Mouse (Mus musculus) gastrocnemius, postnatal 36 days (tissue): Measurements from ENCODE around the gene Cdkal1. TPM values are rescaled to one million over a fixed set of nuclear protein-coding genes. Genes with fewer than 3 reads are reported as not detected.

Source experiments
- DNase-seq, 2 experiments: peaks; one replicate each; pipeline ENCODE4 v3.0.0; 2022
- intact Hi-C: fragments of 180-260 bp; cut with DNase I; formaldehyde crosslinking; loops from one replicate; pipeline ENCODE4 v1.15.1; 2025
- total RNA-seq, 2 experiments: library from RNA; stranded (reverse); gene quantifications; 2 replicates each; pipeline ENCODE4 v1.2.3; 2021

The Cdkal1 gene
- total RNA-seq, 2 experiments from 2014 or later, result 29.1 to 31.3 TPM

DNA sequence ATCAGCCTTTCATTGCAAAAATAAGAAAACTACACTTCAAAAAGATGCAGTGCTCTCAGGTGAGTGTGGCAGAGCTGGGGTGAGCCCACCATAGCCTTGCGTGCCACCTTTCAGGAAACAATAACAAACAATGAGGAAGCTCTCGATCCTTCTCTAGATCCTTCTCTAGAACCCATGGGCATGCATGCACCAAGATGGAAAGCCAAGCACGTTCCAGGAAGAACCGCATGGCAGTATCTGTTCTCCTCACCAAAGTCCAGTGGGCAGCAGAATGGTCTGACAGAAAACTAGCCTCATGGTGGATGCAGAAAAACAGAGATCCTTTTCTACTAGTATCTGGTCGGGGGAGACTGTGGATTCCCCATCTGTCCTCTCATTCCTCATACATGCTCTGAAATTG lies 134.3 kb downstream of the Cdkal1 start:
- no peak for DNase-seq
- intact Hi-C loops, result no loop called here

DNA sequence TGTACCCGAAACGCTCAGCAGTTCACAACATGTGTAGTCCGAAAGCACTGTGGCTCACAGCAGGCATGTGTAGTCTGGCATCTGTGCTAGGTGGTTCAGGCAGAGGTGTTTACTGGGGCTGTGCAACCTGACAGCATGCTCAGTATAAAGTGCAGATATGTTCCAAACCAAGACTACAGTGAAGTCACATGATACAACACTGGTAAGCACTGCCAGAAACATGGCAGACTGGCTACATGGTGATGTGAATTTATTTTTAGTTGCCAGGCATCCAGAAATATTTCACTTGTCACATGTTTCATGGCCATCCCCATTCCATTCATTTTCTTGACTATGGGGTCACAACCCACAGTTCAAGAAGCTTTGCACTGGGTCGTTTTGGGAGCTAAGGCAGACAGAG lies 138.9 kb downstream of the Cdkal1 start:
- no peak for DNase-seq

GRCm38 (mm10) chr13:29715241-29715841 lies 140.1 kb downstream of the Cdkal1 start:
- intact Hi-C loops, result no loop called here
- no peak for DNase-seq

More for the DNA sequence above, 138.9 kb downstream of the Cdkal1 start:
- intact Hi-C loops, result no loop called here

GRCm38 (mm10) chr13:29707620-29708019 lies 147.9 kb downstream of the Cdkal1 start:
- DNase-seq, result no peak
- intact Hi-C loops, result no loop called here

DNA sequence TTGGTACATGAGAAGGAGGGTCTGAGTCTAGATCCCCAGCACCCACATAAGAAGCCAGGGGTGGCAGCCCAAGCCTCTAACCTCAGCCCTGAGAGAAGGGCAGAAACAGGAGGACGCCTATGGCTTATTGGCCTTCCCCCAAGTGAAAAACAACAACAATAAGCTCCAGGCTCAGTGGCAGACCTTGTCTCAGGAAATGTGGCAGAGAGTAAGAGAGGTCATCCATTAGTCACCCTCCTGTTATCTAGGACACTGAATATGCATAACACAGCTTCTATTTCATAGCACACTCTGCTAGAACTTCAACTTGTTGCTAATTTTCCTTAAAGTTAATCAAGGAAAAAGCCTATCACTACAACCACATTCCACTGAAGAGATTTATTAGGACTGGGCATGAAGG lies 154.1 kb downstream of the Cdkal1 start:
- intact Hi-C loops, result no loop called here
- DNase-seq, result no peak

- DNase-seq, result no peak
- intact Hi-C loops, result no loop called here
Observed at GRCm38 (mm10) chr13:29699896-29700295, 155.6 kb downstream of the Cdkal1 start.

- intact Hi-C loops, result no loop called here
- no peak for DNase-seq
Observed at GRCm38 (mm10) chr13:29698307-29698985, 157.0 kb downstream of the Cdkal1 start.

- intact Hi-C loops, result no loop called here
- no peak for DNase-seq
Observed at GRCm38 (mm10) chr13:29697230-29697629, 158.2 kb downstream of the Cdkal1 start.

- intact Hi-C loops, result no loop called here
Observed at GRCm38 (mm10) chr13:29690734-29691133, 164.7 kb downstream of the Cdkal1 start.

DNA sequence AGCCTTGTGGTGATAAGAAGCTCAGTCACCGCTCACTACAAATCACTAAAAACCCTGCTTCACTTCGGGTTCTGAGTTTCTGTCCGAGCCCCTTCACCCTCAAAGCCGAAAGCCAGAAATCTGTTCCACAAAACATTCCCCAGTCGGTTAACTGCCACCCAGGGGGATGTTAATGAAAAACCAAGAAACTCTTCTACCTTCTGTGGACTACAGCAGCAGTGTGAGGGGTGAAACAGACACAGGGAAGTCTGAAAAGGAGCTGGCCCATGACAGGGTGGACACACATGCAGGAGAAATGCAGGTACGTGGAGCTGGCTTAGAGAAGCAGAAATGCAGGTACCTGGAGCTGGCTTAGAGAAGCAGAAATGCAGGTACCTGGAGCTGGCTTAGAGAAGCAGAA lies 166.6 kb downstream of the Cdkal1 start:
- DNase-seq, result no peak
- intact Hi-C loops, result no loop called here

More at GRCm38 (mm10) chr13:29690734-29691133, 164.7 kb downstream of the Cdkal1 start:
- DNase-seq, result no peak

DNA sequence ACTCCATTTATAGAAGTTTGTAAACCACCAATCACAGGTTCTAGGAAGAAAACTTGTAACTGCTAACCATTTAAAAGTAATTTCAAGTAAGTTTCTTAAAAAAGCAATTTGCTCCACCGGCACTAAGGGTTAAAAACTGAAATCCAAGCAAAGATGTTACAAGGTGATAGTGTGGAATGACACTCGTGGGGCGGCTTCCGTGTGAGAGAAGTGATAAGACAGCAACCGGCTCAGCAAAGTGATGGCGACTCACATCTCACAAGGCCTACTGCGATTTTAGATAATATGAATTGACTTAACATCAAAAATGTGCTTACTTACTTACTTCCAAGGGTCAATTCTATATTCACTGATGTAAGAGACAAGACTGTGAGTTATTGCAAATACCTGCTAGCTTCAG lies 167.6 kb downstream of the Cdkal1 start:
- intact Hi-C loops, result no loop called here
- DNase-seq, result no peak

- intact Hi-C loops, result no loop called here
- DNase-seq, result no peak
Observed at GRCm38 (mm10) chr13:29679479-29680186, 175.8 kb downstream of the Cdkal1 start.

DNA sequence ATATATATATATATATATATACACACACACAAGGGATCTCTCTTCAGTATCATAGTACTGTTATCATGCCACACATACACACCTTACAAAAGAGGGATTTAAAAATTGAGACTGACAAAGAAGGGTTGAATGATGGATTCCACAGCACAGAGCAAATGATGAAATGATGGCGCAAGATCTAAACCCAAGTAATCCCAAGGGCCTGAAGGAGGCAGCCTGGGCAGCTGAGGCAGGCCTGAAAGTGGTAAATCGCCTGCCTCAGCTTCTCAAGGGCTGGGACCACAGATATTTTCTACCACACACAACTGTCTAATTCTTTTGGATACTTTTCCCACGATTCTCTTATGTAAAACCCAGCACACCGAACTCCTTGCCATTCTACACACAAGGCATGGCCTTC lies 177.9 kb downstream of the Cdkal1 start:
- DNase-seq, result no peak
- intact Hi-C loops, result no loop called here

DNA sequence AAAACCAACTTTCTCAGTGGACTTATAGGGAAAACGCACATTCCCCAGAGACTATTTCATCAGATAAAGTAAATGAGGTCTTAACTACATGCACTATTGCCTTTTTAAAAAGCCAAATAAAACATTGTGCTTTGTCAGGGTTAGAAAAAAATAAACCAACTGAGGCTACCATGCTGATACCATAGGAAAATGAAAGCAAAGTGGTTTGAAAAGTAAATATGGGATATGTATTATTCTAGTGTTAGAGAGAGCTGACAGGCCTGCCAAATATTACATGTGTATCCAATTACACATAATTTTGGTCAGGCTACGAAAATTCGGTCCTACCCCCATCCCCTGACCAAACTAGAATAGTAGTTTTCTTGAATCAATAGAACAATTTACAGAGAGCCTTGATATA lies 184.8 kb downstream of the Cdkal1 start:
- no peak for DNase-seq
- intact Hi-C loops, result no loop called here

- DNase-seq, result no peak
- intact Hi-C loops, result no loop called here
Observed at GRCm38 (mm10) chr13:29663908-29664307, 191.6 kb downstream of the Cdkal1 start.

DNA sequence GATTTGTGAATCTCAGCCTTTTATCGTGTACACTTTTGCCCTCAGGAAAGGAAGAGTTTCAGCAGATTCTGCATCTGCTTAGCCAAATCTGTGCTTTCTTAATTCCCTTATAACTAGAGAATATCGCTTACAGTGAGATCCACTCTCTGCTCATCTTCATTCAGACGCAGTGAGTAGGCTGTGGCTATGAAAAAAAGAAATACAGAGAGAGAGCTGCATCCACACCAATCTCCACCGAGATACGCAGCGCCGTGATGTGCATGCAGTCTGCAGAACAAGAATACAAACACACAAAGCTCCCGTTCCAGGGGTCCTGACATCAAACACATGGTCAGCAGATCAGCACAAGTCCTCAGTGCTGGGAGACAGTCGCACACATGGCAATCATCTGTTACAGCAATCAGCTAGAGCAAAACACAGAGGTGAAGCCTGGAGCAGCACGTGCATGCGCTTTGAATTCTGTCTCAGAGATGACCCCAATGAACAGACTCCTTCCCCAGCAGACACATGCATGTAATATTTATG lies 199.6 kb downstream of the Cdkal1 start:
- DNase-seq, result no peak
- intact Hi-C loops, result no loop called here

GRCm38 (mm10) chr13:29653407-29653806 lies 202.1 kb downstream of the Cdkal1 start:
- intact Hi-C loops, result no loop called here
- no peak for DNase-seq

GRCm38 (mm10) chr13:29652791-29653190 lies 202.7 kb downstream of the Cdkal1 start:
- DNase-seq, result no peak
- intact Hi-C loops, result no loop called here

- no peak for DNase-seq
- intact Hi-C loops, result no loop called here
Observed at GRCm38 (mm10) chr13:29650576-29651236, 204.8 kb downstream of the Cdkal1 start.

DNA sequence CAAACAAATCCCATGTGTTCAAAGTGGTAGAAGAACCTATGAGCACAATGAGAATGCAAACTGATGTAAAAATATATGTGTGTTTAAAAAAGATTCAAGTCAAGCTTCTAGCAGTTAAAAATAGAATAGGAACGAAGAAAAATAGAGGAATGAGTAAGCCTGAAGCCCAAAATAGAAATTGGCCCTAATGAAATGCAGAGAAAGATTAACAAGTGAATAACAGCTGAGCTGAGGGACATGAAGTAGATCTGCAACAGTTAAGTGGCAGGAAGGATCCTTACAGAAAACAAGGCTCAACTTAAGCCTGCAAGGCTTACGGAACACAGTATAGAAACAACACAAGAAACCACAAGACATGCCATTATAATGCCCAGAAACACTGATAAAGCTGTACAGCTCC lies 205.9 kb downstream of the Cdkal1 start:
- intact Hi-C loops, result no loop called here
- DNase-seq, result no peak

- DNase-seq, result no peak
- intact Hi-C loops, result no loop called here
Observed at GRCm38 (mm10) chr13:29642226-29642625, 213.2 kb downstream of the Cdkal1 start.
